ENCODE assay signal across 20 mouse cellular contexts in the genomic region with DNA sequence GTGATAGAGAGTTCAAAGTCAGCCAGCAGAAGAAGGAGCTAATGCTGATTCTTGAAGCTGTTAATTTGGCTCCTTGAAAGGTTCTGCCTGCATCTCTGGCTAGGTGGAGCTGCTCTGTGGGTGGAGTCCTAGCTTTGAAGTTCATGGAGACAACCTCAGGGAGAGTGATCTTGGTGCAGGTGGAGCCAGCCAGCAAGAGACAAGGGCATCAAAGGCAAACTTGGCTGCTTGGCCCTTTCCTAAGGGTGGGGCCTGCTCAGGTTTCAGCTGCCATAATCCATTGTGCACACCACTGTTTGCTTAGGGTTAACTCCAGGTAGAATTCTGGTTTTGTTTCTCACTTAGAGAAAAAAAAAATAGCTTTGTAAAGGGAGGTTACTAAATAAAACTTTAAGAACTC.
DNase-seq lines count a peak whose midpoint lies in the region; ATAC-seq and TF ChIP-seq lines count a peak whose summit lies in the region.
"Had no signal": no experiment of that assay in that cellular context is flagged by ENCODE, and none has a peak within 500 bp of the region (broad histone marks: within the 10 kb centered on the region; RNA-seq: fewer than 3 reads in every experiment).

No protein-coding gene starts in this region.

- H3K4me3 ChIP-seq in embryonic facial prominence, embryonic 14.5 days (ENCODE audit: low read depth, low read length), result no peak overlapping the region
- no peak overlapping the region for H3K4me3 ChIP-seq in embryonic facial prominence, embryonic 10.5 days
- no peak overlapping the region for H3K4me3 ChIP-seq in lung, adult 2 months (replicated peaks; ENCODE audit: extremely low read depth, low read depth, low read length)
- H3K4me3 ChIP-seq in stomach, embryonic 15.5 days (replicated peaks), result no peak overlapping the region
- H3K4me3 ChIP-seq in midbrain, embryonic 14.5 days (replicated peaks; ENCODE audit: low read depth, low read length), result no peak overlapping the region
- H3K4me3 ChIP-seq: forebrain, embryonic 12.5 days; heart, embryonic 13.5 days; hindbrain, embryonic 15.5 days had no signal

- H3K27me3 ChIP-seq in embryonic facial prominence, embryonic 14.5 days (replicated peaks; ENCODE audit: control insufficient read depth, insufficient read depth, low read length), result no peaks in the 10 kb centered on the region
- no peaks in the 10 kb centered on the region for H3K27me3 ChIP-seq in embryonic facial prominence, embryonic 10.5 days (replicated peaks; ENCODE audit: low read depth, poor library complexity, severe bottlenecking)
- H3K27me3 ChIP-seq in stomach, embryonic 15.5 days (replicated peaks), result no peaks in the 10 kb centered on the region
- H3K27me3 ChIP-seq in midbrain, embryonic 14.5 days (ENCODE audit: control insufficient read depth, insufficient read depth, low read length), result no peaks in the 10 kb centered on the region
- H3K27me3 ChIP-seq: forebrain, embryonic 12.5 days; heart, embryonic 13.5 days; hindbrain, embryonic 15.5 days had no signal

- DNase-seq in embryonic facial prominence, embryonic 14.5 days (ENCODE audit: low spot score), result peak; percentile 38
- DNase-seq in embryonic facial prominence, embryonic 10.5 days (ENCODE audit: low spot score), result no peak
- DNase-seq in lung, adult 18-20 months, result peak; percentile 5 to 15
- DNase-seq in lung, adult 2 months, result no peak
- DNase-seq in ZHBTc4 (ENCODE audit: low read depth, low spot score), result peak; percentile 52
- DNase-seq in midbrain, embryonic 14.5 days, result no peak
- DNase-seq in left cerebral cortex, postnatal 4 days, result no peak
- DNase-seq: adrenal gland, adult 2 months; adrenal gland, postnatal 25 days; B cell, adult 2 months; cerebellum, adult 18-20 months; cerebellum, adult 9-11 months; gastrocnemius, postnatal 14 days; heart, postnatal 36 days had no signal

- no peaks in the 10 kb centered on the region for H3K4me1 ChIP-seq in embryonic facial prominence, embryonic 14.5 days (ENCODE audit: control insufficient read depth, insufficient read depth, low read length)
- H3K4me1 ChIP-seq in embryonic facial prominence, embryonic 10.5 days, result no peaks in the 10 kb centered on the region
- no peaks in the 10 kb centered on the region for H3K4me1 ChIP-seq in lung, adult 2 months (ENCODE audit: control insufficient read depth, insufficient read depth, low read length)
- no peaks in the 10 kb centered on the region for H3K4me1 ChIP-seq in stomach, embryonic 15.5 days
- H3K4me1 ChIP-seq in midbrain, embryonic 14.5 days (ENCODE audit: control insufficient read depth, insufficient read depth, low read length), result no peaks in the 10 kb centered on the region
- H3K4me1 ChIP-seq: forebrain, embryonic 12.5 days; hindbrain, embryonic 15.5 days had no signal

- H3K36me3 ChIP-seq in embryonic facial prominence, embryonic 14.5 days (ENCODE audit: control insufficient read depth, insufficient read depth, low read length), result no peaks in the 10 kb centered on the region
- H3K36me3 ChIP-seq in embryonic facial prominence, embryonic 10.5 days (replicated peaks), result no peaks in the 10 kb centered on the region
- H3K36me3 ChIP-seq in stomach, embryonic 15.5 days, result no peaks in the 10 kb centered on the region
- no peaks in the 10 kb centered on the region for H3K36me3 ChIP-seq in midbrain, embryonic 14.5 days (ENCODE audit: control insufficient read depth, insufficient read depth, low read length)
- H3K36me3 ChIP-seq: forebrain, embryonic 12.5 days; heart, embryonic 13.5 days; hindbrain, embryonic 15.5 days had no signal

- no peaks in the 10 kb centered on the region for H3K9me3 ChIP-seq in embryonic facial prominence, embryonic 14.5 days (ENCODE audit: control insufficient read depth, low read length)
- no peaks in the 10 kb centered on the region for H3K9me3 ChIP-seq in embryonic facial prominence, embryonic 10.5 days
- no peaks in the 10 kb centered on the region for H3K9me3 ChIP-seq in stomach, embryonic 15.5 days
- H3K9me3 ChIP-seq in midbrain, embryonic 14.5 days (ENCODE audit: control insufficient read depth, low read length), result no peaks in the 10 kb centered on the region
- H3K9me3 ChIP-seq: forebrain, embryonic 12.5 days; heart, embryonic 13.5 days; hindbrain, embryonic 15.5 days had no signal

- TF ChIP-seq CTCF in lung, adult 2 months (IDR thresholded peaks at IDR 0.05; ENCODE audit: insufficient read depth, low read length), result no peak

- no peak overlapping the region for H3K27ac ChIP-seq in embryonic facial prominence, embryonic 14.5 days (replicated peaks; ENCODE audit: low read depth, low read length)
- no peak overlapping the region for H3K27ac ChIP-seq in embryonic facial prominence, embryonic 10.5 days (replicated peaks)
- H3K27ac ChIP-seq in stomach, embryonic 15.5 days, result no peak overlapping the region
- no peak overlapping the region for H3K27ac ChIP-seq in midbrain, embryonic 14.5 days (replicated peaks; ENCODE audit: low read depth, low read length)
- H3K27ac ChIP-seq: forebrain, embryonic 12.5 days; heart, embryonic 13.5 days; hindbrain, embryonic 15.5 days had no signal

- TF ChIP-seq POLR2A in lung, adult 2 months (IDR thresholded peaks at IDR 0.05; ENCODE audit: borderline replicate concordance, extremely low read depth, low read depth, low read length), result no peak

- peak; percentile 74; the same call in 1 of the 2 replicates for ATAC-seq in embryonic facial prominence, embryonic 14.5 days (ENCODE audit: low read depth)
- peak; percentile 65; the same call in 1 of the 2 replicates for ATAC-seq in stomach, embryonic 15.5 days (ENCODE audit: insufficient read depth, low FRiP score, low read depth)
- ATAC-seq in midbrain, embryonic 14.5 days (ENCODE audit: low FRiP score, low TSS enrichment), result no peak
- ATAC-seq: CD4-positive, CD25-positive, alpha-beta regulatory T cell, adult 4 months; forebrain, embryonic 16.5 days had no signal

- no peak overlapping the region for H3K9ac ChIP-seq in embryonic facial prominence, embryonic 14.5 days (ENCODE audit: low read depth, low read length)
- H3K9ac ChIP-seq in stomach, embryonic 15.5 days, result no peak overlapping the region
- no peak overlapping the region for H3K9ac ChIP-seq in midbrain, embryonic 14.5 days (replicated peaks; ENCODE audit: low read length)
- H3K9ac ChIP-seq: forebrain, embryonic 12.5 days; heart, embryonic 13.5 days; hindbrain, embryonic 15.5 days had no signal

- intact Hi-C loops in left cerebral cortex, postnatal 4 days (cut with DNase I), result no loop called here

- H3K4me2 ChIP-seq in embryonic facial prominence, embryonic 14.5 days (ENCODE audit: low read depth, low read length), result no peak overlapping the region
- H3K4me2 ChIP-seq in stomach, embryonic 15.5 days, result no peak overlapping the region
- H3K4me2 ChIP-seq in midbrain, embryonic 14.5 days (ENCODE audit: low read length), result no peak overlapping the region
- H3K4me2 ChIP-seq: forebrain, embryonic 12.5 days; heart, embryonic 13.5 days; hindbrain, embryonic 15.5 days had no signal

Comparison
In these comparisons a context has a peak if more than half of its experiments do, and no peak if none do; other contexts are left out.
1. DNase-seq: peak in embryonic facial prominence, embryonic 14.5 days (single experiment), lung, adult 18-20 months (2 of 2) and ZHBTc4 (single experiment); none in embryonic facial prominence, embryonic 10.5 days (single experiment), lung, adult 2 months (single experiment), midbrain, embryonic 14.5 days (single experiment) and left cerebral cortex, postnatal 4 days (single experiment).